Mouse (Mus musculus) brain, adult 2 months (tissue): ENCODE results near the gene Pctp.
A peak's percentile ranks its signal among the peaks of the same experiment; 100 is the strongest.

Experiments
- DNase-seq: peaks from one replicate; pipeline ENCODE4 v3.0.0; 2011; ENCODE audit warnings: low read depth, low spot score

Gene Pctp

GRCm38 (mm10) chr11:90007791-90008531 lies 5.3 kb upstream of the Pctp start:
- no peak for DNase-seq

GRCm38 (mm10) chr11:90006111-90006510 lies 3.4 kb upstream of the Pctp start:
- DNase-seq = no peak

GRCm38 (mm10) chr11:90003386-90003785 lies 692 bp upstream of the Pctp start:
- no peak for DNase-seq

GRCm38 (mm10) chr11:90002987-90003348 lies 274 bp upstream of the Pctp start:
- DNase-seq = no peak

GRCm38 (mm10) chr11:90001396-90002230 lies 1.1 kb downstream of the Pctp start:
- DNase-seq = peak; percentile 36

- no peak for DNase-seq
These were observed 2.0 kb downstream of the Pctp start for GRCm38 (mm10) chr11:90000666-90001065.

GRCm38 (mm10) chr11:89998996-89999770 lies 3.5 kb downstream of the Pctp start:
- no peak for DNase-seq

- no peak for DNase-seq
These were observed 5.8 kb downstream of the Pctp start for GRCm38 (mm10) chr11:89996856-89997255.

- no peak for DNase-seq
These were observed 6.3 kb downstream of the Pctp start for GRCm38 (mm10) chr11:89996406-89996805.

- no peak for DNase-seq
These were observed 7.1 kb downstream of the Pctp start for GRCm38 (mm10) chr11:89995596-89995995.

- peak; percentile 10 for DNase-seq
These were observed 8.0 kb downstream of the Pctp start for GRCm38 (mm10) chr11:89994706-89995105.

GRCm38 (mm10) chr11:89991661-89992060 lies 11.0 kb downstream of the Pctp start:
- no peak for DNase-seq

GRCm38 (mm10) chr11:89988936-89989589 lies 13.6 kb downstream of the Pctp start:
- DNase-seq = peak; percentile 86

GRCm38 (mm10) chr11:89986516-89986915 lies 16.2 kb downstream of the Pctp start:
- no peak for DNase-seq

GRCm38 (mm10) chr11:89985200-89986187 lies 17.2 kb downstream of the Pctp start:
- no peak for DNase-seq

- no peak for DNase-seq
These were observed 18.3 kb downstream of the Pctp start for GRCm38 (mm10) chr11:89984436-89984835.

- DNase-seq = no peak
These were observed 19.8 kb downstream of the Pctp start for GRCm38 (mm10) chr11:89982918-89983317.

GRCm38 (mm10) chr11:89980106-89980505 lies 22.6 kb downstream of the Pctp start:
- no peak for DNase-seq

GRCm38 (mm10) chr11:89978914-89979818 lies 23.5 kb downstream of the Pctp start:
- no peak for DNase-seq
